Comparison of ENCODE assay signal across 8 mouse cellular contexts in genomic region chr9:16221885-16222284, GRCm38 (mm10).
DNase-seq lines count a peak whose midpoint lies in the region; ATAC-seq and TF ChIP-seq lines count a peak whose summit lies in the region.

No protein-coding gene starts in this region.

- no peak overlapping the region for H3K27ac ChIP-seq in gastrocnemius, adult 2 months
- H3K27ac ChIP-seq in neural tube, embryonic 13.5 days (replicated peaks): no peak overlapping the region

- peak; percentile 60; the same call in 1 of the 2 replicates for ATAC-seq in neural tube, embryonic 13.5 days (ENCODE audit: low read depth)
- ATAC-seq in monocyte, adult 5-6 weeks (replicated peaks; ENCODE audit: insufficient number of reproducible peaks, low FRiP score, low TSS enrichment, poor library complexity, severe bottlenecking): no peak

- H3K9ac ChIP-seq in neural tube, embryonic 13.5 days: no peak overlapping the region

- H3K4me1 ChIP-seq in neural tube, embryonic 13.5 days (replicated peaks): peaks cover 25% of the 10 kb centered on the region

- no peak for TF ChIP-seq CTCF in gastrocnemius, adult 2 months (IDR thresholded peaks at IDR 0.05)

- DNase-seq in gastrocnemius, adult 2 months: peak; percentile 39
- no peak for DNase-seq in gastrocnemius, adult 8-10 months (ENCODE audit: low spot score in 2 of 2)
- no peak for DNase-seq in neural tube, embryonic 10.5 days (ENCODE audit: extremely low spot score, low spot score)
- DNase-seq in gastrocnemius, postnatal 10 days: peak; percentile 21
- DNase-seq in layer of hippocampus, postnatal 14 days (ENCODE audit: low spot score in 2 of 2): peak; percentile 46 to 75
- DNase-seq in embryo, embryonic 10 days (ENCODE audit: low spot score): no peak

- intact Hi-C loops in gastrocnemius, adult 2 months (cut with DNase I): no loop called here

- no peaks in the 10 kb centered on the region for H3K36me3 ChIP-seq in neural tube, embryonic 13.5 days

- no peaks in the 10 kb centered on the region for H3K27me3 ChIP-seq in neural tube, embryonic 13.5 days

- no peaks in the 10 kb centered on the region for H3K9me3 ChIP-seq in neural tube, embryonic 13.5 days

- WGBS in neural tube, embryonic 13.5 days: 26% methylated on average over 5 of the region's 5 CpGs

- no peak overlapping the region for H3K4me2 ChIP-seq in neural tube, embryonic 13.5 days

- H3K4me3 ChIP-seq in gastrocnemius, adult 2 months: no peak overlapping the region
- H3K4me3 ChIP-seq in neural tube, embryonic 13.5 days: no peak overlapping the region

Comparison
In these comparisons a context has a peak if more than half of its experiments do, and no peak if none do; other contexts are left out.
1. DNase-seq: peak in gastrocnemius, adult 2 months (single experiment), gastrocnemius, postnatal 10 days (single experiment) and layer of hippocampus, postnatal 14 days (2 of 2); none in gastrocnemius, adult 8-10 months (0 of 2), neural tube, embryonic 10.5 days (single experiment) and embryo, embryonic 10 days (single experiment).